Mouse (Mus musculus): Measurements from ENCODE around the gene Pitpnm2. TPM values are rescaled to one million over a fixed set of nuclear protein-coding genes. Genes with fewer than 3 reads are reported as not detected.

Gene Pitpnm2
- polyA plus RNA-seq, 1 experiment from 2014 or later = 7.3 TPM

DNA sequence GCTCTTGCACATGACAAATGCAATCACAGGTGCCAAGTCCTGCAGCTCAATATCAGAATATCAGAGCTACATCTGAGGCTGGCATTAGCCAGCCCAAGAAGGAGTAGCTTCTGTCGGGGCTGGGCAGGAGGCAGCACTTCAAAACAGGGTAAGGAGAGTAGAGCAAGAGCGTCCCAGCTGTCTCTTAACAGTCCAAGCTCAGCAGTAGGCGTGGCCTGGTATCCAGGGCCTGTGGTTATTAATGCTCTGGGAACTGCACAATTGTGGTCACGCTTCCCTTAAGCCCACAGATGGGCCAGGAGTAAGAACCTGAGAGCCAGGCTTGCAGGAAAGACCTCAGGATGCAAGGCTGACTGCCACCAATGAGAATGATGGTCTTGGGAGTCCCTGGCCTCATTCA is 74.4 kb downstream of the Pitpnm2 start:
- Histone ChIP-seq H3K9me3 (replicated peaks; ENCODE audit: control insufficient read depth, low read length) (no peaks in the 10 kb centered on the region), H3K27ac (ENCODE audit: low read length) (peak overlapping the region; percentile 97), H3K4me3 (ENCODE audit: low read length) (no peak overlapping the region), H3K4me2 (ENCODE audit: low read depth, low read length) (no peak overlapping the region), H3K27me3 (ENCODE audit: control insufficient read depth, insufficient read depth, low read length) (no peaks in the 10 kb centered on the region), H3K36me3 (ENCODE audit: control insufficient read depth, insufficient read depth) (no peaks in the 10 kb centered on the region), H3K9ac (ENCODE audit: low read length) (peak overlapping the region; percentile 47; the same call in 1 of the 2 replicates), H3K4me1 (ENCODE audit: control insufficient read depth, insufficient read depth, low read length) (peaks cover 66% of the 10 kb centered on the region)
- WGBS = 30% methylated on average over 4 of the region's 4 CpGs
- ATAC-seq (replicated peaks; ENCODE audit: extremely low read depth, insufficient read depth, low FRiP score) = no peak

DNA sequence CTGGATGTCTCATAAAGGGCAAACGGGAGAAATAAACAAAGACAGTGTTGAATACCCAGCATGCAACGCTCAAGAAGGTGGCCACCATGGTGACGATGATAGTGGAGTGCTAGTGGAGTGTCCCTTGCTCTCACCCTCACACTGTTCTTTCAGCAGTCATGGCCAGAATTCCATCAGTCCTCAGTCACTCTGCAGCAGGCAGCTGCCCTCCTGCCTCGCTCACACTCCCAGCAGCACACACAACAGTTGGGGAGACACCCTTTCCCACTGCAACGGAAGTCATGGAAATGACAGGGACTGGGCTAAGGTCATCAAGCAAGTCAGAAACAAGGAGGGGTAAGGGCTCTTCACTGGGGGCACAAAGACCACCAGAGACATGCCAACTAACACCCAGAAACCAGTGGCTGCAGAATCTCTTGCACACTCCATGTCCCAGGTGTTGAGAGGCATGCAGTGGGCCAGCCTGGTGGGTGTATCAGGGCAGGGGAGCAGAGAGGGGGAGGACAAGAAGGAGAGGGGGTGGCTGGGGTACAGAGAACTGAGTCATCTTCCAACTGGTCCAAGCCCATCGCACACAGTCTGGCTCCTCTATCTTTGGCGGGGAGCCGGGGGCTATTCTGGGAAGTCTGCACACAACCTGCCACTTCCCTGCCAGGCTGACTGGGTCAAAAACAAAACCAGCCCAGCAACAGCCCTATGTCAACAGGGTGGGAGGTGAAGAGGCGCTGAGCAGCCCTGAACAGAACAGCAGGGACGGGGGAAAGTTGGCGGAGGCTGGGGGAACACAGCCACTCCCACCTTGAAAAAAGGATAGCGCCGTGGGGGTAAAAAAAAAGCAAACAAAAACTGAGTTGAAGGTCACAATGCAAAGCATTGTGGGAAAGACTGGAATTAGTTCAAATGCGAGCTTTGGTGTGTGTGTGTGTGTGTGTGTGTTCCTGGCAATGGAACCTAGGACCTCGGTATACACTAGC is 76.3 kb downstream of the Pitpnm2 start:
- Histone ChIP-seq H3K4me2 (ENCODE audit: low read depth, low read length) (peak overlapping the region; percentile 46), H3K27me3 (ENCODE audit: control insufficient read depth, insufficient read depth, low read length) (no peaks in the 10 kb centered on the region), H3K36me3 (ENCODE audit: control insufficient read depth, insufficient read depth) (no peaks in the 10 kb centered on the region), H3K9me3 (replicated peaks; ENCODE audit: control insufficient read depth, low read length) (no peaks in the 10 kb centered on the region), H3K4me1 (ENCODE audit: control insufficient read depth, insufficient read depth, low read length) (peaks cover 69% of the 10 kb centered on the region), H3K27ac (ENCODE audit: low read length) (peak overlapping the region; percentile 97), H3K4me3 (ENCODE audit: low read length) (0 out of 2 replicates have a peak overlapping the region, but pooled peaks have one; percentile 19), H3K9ac (ENCODE audit: low read length) (peak overlapping the region; percentile 60)
- peak; percentile 86 for ATAC-seq (replicated peaks; ENCODE audit: extremely low read depth, insufficient read depth, low FRiP score)
- WGBS = 42% methylated on average over 15 of the region's 15 CpGs

GRCm38 (mm10) chr5:124172246-124172645 is 77.3 kb downstream of the Pitpnm2 start:
- WGBS = 85% methylated on average over 4 of the region's 4 CpGs
- H3K27me3 ChIP-seq (ENCODE audit: control insufficient read depth, insufficient read depth, low read length) = no peaks in the 10 kb centered on the region
- peak overlapping the region; percentile 46 for H3K9ac ChIP-seq (ENCODE audit: low read length)
- H3K9me3 ChIP-seq (replicated peaks; ENCODE audit: control insufficient read depth, low read length) = no peaks in the 10 kb centered on the region
- ATAC-seq (replicated peaks; ENCODE audit: extremely low read depth, insufficient read depth, low FRiP score) = no peak
- peak overlapping the region; percentile 97 for H3K27ac ChIP-seq (ENCODE audit: low read length)
- no peaks in the 10 kb centered on the region for H3K36me3 ChIP-seq (ENCODE audit: control insufficient read depth, insufficient read depth)
- H3K4me1 ChIP-seq (ENCODE audit: control insufficient read depth, insufficient read depth, low read length) = peaks cover 73% of the 10 kb centered on the region
- no peak overlapping the region for H3K4me2 ChIP-seq (ENCODE audit: low read depth, low read length)
- no peak overlapping the region for H3K4me3 ChIP-seq (ENCODE audit: low read length)

DNA sequence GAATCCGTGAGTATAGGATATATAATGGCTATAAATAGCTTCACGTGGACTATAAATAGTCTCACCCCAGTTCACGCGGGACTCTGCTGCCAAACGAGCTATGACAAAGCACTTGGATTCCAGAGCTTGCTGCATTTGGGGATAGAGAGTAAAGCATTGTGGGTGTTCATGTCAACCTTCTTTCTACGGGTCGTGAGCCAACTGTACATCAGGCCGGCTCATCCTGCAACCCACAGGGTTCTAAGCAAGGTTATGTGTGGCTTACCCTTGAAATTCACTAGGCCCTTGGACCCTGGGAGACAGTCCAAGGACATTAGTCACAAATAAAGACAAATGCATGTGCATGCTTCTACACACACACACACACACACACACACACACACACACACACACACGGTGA is 77.8 kb downstream of the Pitpnm2 start:
- Histone ChIP-seq H3K27ac (ENCODE audit: low read length) (peak overlapping the region; percentile 97), H3K4me1 (ENCODE audit: control insufficient read depth, insufficient read depth, low read length) (peaks cover 73% of the 10 kb centered on the region)
- peak; percentile 35; the same call in 1 of the 2 replicates for ATAC-seq (replicated peaks; ENCODE audit: extremely low read depth, insufficient read depth, low FRiP score)

GRCm38 (mm10) chr5:124169224-124169621 is 80.3 kb downstream of the Pitpnm2 start:
- no peak overlapping the region for H3K4me2 ChIP-seq (ENCODE audit: low read depth, low read length)
- H3K9ac ChIP-seq (ENCODE audit: low read length) = no peak overlapping the region
- no peak overlapping the region for H3K4me3 ChIP-seq (ENCODE audit: low read length)
- H3K36me3 ChIP-seq (ENCODE audit: control insufficient read depth, insufficient read depth) = no peaks in the 10 kb centered on the region
- peaks cover 78% of the 10 kb centered on the region for H3K4me1 ChIP-seq (ENCODE audit: control insufficient read depth, insufficient read depth, low read length)
- H3K27ac ChIP-seq (ENCODE audit: low read length) = no peak overlapping the region
- no peaks in the 10 kb centered on the region for H3K9me3 ChIP-seq (replicated peaks; ENCODE audit: control insufficient read depth, low read length)
- ATAC-seq (replicated peaks; ENCODE audit: extremely low read depth, insufficient read depth, low FRiP score) = no peak
- no peaks in the 10 kb centered on the region for H3K27me3 ChIP-seq (ENCODE audit: control insufficient read depth, insufficient read depth, low read length)
- WGBS = 60% methylated on average over 3 of the region's 3 CpGs

More for the DNA sequence above, 77.8 kb downstream of the Pitpnm2 start:
- Histone ChIP-seq H3K27me3 (ENCODE audit: control insufficient read depth, insufficient read depth, low read length) (no peaks in the 10 kb centered on the region), H3K9ac (ENCODE audit: low read length) (peak overlapping the region; percentile 15; the same call in 1 of the 2 replicates), H3K4me3 (ENCODE audit: low read length) (no peak overlapping the region), H3K36me3 (ENCODE audit: control insufficient read depth, insufficient read depth) (no peaks in the 10 kb centered on the region), H3K9me3 (replicated peaks; ENCODE audit: control insufficient read depth, low read length) (no peaks in the 10 kb centered on the region), H3K4me2 (ENCODE audit: low read depth, low read length) (no peak overlapping the region)
- 24% methylated on average over 9 of the region's 9 CpGs for WGBS

- Histone ChIP-seq H3K9ac (ENCODE audit: low read length) (no peak overlapping the region), H3K27me3 (ENCODE audit: control insufficient read depth, insufficient read depth, low read length) (no peaks in the 10 kb centered on the region), H3K27ac (ENCODE audit: low read length) (no peak overlapping the region), H3K36me3 (ENCODE audit: control insufficient read depth, insufficient read depth) (no peaks in the 10 kb centered on the region), H3K9me3 (replicated peaks; ENCODE audit: control insufficient read depth, low read length) (no peaks in the 10 kb centered on the region), H3K4me2 (ENCODE audit: low read depth, low read length) (no peak overlapping the region), H3K4me3 (ENCODE audit: low read length) (no peak overlapping the region), H3K4me1 (ENCODE audit: control insufficient read depth, insufficient read depth, low read length) (peaks cover 77% of the 10 kb centered on the region)
- ATAC-seq (replicated peaks; ENCODE audit: extremely low read depth, insufficient read depth, low FRiP score) = no peak
- WGBS = 83% methylated on average over 12 of the region's 12 CpGs
Observed at GRCm38 (mm10) chr5:124168428-124169223, 80.9 kb downstream of the Pitpnm2 start.

- WGBS = 54% methylated on average over 10 of the region's 10 CpGs
- H3K36me3 ChIP-seq (ENCODE audit: control insufficient read depth, insufficient read depth) = no peaks in the 10 kb centered on the region
- H3K4me2 ChIP-seq (ENCODE audit: low read depth, low read length) = no peak overlapping the region
- H3K27ac ChIP-seq (ENCODE audit: low read length) = peak overlapping the region; percentile 15; the same call in 1 of the 2 replicates
- H3K9ac ChIP-seq (ENCODE audit: low read length) = no peak overlapping the region
- no peak overlapping the region for H3K4me3 ChIP-seq (ENCODE audit: low read length)
- peaks cover 79% of the 10 kb centered on the region for H3K4me1 ChIP-seq (ENCODE audit: control insufficient read depth, insufficient read depth, low read length)
- no peaks in the 10 kb centered on the region for H3K27me3 ChIP-seq (ENCODE audit: control insufficient read depth, insufficient read depth, low read length)
- no peaks in the 10 kb centered on the region for H3K9me3 ChIP-seq (replicated peaks; ENCODE audit: control insufficient read depth, low read length)
- no peak for ATAC-seq (replicated peaks; ENCODE audit: extremely low read depth, insufficient read depth, low FRiP score)
Observed at GRCm38 (mm10) chr5:124167621-124168020, 81.9 kb downstream of the Pitpnm2 start.

- Histone ChIP-seq H3K4me2 (ENCODE audit: low read depth, low read length) (no peak overlapping the region), H3K4me3 (ENCODE audit: low read length) (no peak overlapping the region), H3K9ac (ENCODE audit: low read length) (no peak overlapping the region), H3K36me3 (ENCODE audit: control insufficient read depth, insufficient read depth) (no peaks in the 10 kb centered on the region), H3K27me3 (ENCODE audit: control insufficient read depth, insufficient read depth, low read length) (no peaks in the 10 kb centered on the region), H3K4me1 (ENCODE audit: control insufficient read depth, insufficient read depth, low read length) (peaks cover 79% of the 10 kb centered on the region), H3K9me3 (replicated peaks; ENCODE audit: control insufficient read depth, low read length) (no peaks in the 10 kb centered on the region), H3K27ac (ENCODE audit: low read length) (peak overlapping the region; percentile 88)
- ATAC-seq (replicated peaks; ENCODE audit: extremely low read depth, insufficient read depth, low FRiP score) = no peak
Observed at GRCm38 (mm10) chr5:124166741-124167140, 82.8 kb downstream of the Pitpnm2 start.

Data from heart, embryonic 16.5 days (tissue).